Mouse (Mus musculus) heart, adult 9 months (tissue): ENCODE measurements around the gene Padi4.

Experiments used
- DNase-seq, 2 experiments: peaks; one replicate each; pipeline ENCODE4 v3.0.0; 2022; ENCODE audit warnings: low spot score in 2 of 2

Gene Padi4

DNA sequence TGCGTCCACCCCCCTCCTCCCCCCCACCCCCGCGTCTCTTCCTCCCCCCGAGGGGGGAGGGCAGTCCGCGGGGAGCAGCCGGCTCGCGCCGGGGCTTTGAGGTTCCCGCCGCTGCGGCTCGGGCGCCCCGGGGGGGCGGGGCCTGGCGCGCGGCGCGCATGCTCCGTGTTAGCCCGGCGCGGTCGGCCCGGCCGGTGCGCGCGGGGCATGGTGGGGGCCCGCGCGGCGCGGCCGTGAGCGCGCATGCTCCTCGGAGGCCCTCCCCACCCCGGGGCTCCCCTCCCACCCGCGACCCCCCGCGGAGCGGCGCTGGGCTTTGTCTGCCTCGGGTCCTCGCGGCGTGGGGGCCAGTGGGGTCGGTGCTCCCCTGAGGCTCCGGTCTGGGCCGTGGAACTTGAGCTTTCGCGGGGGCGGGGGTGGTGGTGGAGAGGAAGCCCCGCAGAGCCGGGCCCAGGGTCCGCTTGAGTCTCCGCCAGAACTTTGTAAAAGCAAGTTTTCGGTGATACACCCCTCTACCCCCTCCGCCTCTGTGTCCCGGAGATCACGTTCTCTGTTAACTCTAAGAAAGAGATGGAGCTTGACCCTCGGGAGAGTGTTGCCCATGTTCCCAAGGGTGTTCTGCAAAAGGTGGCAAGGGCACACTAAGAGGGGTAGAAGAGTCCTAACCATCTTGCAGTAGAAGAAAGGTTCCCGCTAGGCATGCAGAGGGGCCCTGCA is 71.3 kb downstream of the Padi4 start:
- peak; percentile 85 to 89 for DNase-seq

DNA sequence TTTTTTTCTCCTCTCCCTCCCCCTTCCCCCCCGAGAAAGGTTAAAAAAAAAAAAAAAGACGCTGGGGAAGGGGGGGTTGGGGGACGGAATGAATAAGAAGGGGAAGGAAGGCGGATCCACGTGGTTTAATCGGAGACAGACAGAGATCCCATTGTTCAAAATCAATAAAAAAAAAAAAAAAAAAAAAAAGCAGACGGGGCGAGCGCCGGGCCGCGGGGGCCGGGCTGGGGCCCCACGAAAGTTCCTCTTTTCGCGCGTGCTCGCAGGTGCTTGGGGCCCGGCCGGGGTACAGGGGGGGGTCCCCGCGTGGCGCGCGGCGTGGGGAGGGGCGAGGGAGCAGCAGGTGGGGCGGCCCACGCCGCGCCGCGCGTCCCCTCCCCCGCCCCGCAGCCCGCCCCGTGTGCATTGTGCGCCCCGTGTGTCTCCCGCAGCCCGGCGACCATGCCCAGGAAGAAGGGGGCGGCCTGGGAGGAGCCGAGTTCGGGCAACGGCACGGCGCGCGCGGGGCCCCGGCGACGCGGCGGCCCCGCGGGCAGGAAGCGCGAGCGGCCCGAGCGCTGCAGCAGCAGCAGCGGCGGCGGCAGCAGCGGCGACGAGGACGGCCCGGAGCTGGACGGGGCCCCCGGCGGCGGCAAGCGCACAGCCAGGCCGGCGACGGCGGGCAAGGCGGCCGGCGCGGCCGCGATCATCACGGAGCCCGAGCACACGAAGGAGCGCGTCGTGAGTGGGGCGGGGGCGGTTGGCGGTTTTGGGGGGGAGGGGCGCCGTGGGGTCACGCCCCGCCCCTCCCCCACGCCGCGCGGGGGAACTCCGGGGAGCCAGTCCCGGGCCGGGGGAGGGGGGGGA is 72.1 kb downstream of the Padi4 start:
- no peak for DNase-seq

DNA sequence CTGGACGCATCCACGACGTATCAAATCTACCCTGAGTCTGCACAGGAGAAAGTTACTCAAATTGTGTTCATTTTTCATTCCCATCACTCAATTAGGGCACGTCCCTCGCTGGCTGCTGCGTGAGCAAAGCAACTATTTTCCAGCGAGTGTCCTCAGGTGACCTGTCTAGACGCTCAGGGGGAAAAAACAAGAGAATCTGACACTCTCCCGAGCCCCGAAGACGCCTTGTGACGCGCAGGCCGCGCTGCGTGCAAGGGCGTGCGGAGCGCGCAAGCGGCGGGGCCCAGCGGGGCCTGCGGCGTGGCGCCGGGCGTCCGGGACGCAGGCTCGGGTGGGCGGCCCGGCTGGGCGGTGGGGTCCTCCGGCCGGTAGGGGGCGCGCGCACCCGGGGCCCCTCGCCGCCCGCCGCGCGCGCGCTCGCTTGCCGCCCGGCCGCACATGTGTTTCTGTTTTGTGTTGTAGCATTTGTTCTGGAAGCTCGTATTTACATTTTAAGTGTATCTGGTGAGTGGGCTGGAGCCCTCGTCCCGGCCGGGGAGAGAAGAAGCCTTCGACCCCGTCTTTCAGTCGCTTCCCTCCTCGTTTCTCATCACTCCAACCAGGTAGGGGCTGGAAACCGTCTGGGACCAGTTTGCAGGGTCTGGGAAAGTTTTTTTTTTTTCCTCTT is 72.9 kb downstream of the Padi4 start:
- peak; percentile 78 to 83 for DNase-seq

DNA sequence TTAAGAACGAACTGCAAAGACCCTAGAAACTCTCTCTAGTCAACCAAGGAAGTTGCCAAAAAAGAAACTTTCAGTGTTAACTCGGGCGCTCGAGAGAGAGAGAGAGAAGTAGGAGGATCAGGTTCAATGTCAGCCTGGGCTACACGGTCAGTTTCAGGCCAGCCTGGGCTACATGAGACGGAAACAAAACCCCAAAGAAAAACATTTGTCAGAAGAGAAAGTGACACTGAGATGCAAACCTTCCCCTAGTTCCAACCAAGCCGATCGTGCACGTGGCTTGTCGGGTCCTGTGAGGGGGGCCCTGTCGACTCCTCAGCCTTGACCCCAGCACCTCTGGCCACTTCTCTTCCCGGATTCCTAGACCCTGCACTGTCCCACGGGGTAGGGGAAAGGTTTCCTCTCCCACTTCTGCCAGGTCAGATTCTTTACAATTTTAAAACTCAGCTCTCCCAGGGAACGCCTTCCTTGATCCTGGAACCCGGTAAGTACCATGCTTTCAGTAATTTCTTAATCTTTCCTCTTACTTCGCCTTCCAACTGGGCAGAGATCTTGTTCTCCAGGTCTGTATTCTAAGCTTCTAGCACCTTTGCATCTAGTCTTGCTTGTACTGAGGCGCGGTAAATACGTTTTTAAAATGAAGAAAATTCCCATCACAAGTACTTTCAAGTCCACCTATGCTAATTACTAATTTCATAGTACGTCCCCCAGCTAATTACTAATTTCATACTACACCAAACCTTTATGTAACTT is 73.6 kb downstream of the Padi4 start, which contains the start of gene Rcc2:
Gene Rcc2, plus strand, starts transcription at position 273 of the 750 bp plus-strand sequence.
- DNase-seq, result no peak

DNA sequence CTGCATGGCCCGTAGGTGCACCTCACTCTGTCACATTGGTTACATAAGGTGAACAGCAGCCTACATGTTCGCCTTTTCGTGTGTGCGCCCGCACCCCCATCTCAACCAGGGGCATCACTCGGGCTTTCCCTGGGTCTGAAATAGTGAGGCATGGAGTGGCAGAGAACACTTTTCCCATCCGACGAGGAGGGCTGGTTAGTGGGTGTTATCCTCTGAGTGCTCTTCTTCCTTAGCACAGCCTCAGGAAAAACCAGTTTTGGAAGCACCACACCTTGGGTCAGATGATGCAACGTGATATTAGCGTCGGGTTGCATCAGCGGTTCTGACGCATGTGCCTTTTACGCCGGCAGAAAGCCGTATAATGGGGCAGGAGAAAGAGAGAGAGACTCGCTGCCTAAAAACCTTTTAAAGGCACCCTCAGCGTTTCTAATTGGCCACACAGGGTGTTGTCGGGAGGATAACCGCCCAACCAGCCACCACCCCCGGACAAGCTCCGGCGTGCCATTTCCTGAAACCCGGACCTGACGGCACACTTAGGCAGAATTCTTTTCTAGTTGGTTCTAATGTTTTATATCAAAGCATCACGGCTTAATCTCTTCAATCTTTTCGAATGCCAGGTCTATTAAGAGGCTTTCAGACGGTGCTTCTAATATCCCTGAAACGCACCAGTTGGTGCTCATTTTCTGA is 74.5 kb downstream of the Padi4 start:
- peak; percentile 80 to 82 for DNase-seq
